Mouse (Mus musculus) embryonic fibroblast, embryonic 13.5 days (primary cell): ENCODE measurements around the gene Dab2ip.

ENCODE experiments used
- CTCF ChIP-seq: IDR thresholded peaks from 2 replicates; pipeline ENCODE4 v1.5.1; 2011; ENCODE audit warnings: mild to moderate bottlenecking, control low read depth, low read length, moderate library complexity, borderline replicate concordance; ENCODE audit not compliant: insufficient read depth
- POLR2A ChIP-seq: IDR thresholded peaks from 2 replicates; pipeline ENCODE4 v1.6.1; 2011; ENCODE audit warnings: low read depth, mild to moderate bottlenecking, control low read depth, low read length, moderate library complexity

GRCm38 (mm10) chr2:35678440-35678839 is 120.4 kb downstream of the Dab2ip start:
- TF ChIP-seq POLR2A (no peak), CTCF (no peak)
